Mouse (Mus musculus): Measurements from ENCODE around the gene H2-Q10. TPM values are rescaled to one million over a fixed set of nuclear protein-coding genes. Genes with fewer than 3 reads are reported as not detected.

The H2-Q10 gene
- polyA plus RNA-seq, 1 experiment: 10.8 TPM

DNA sequence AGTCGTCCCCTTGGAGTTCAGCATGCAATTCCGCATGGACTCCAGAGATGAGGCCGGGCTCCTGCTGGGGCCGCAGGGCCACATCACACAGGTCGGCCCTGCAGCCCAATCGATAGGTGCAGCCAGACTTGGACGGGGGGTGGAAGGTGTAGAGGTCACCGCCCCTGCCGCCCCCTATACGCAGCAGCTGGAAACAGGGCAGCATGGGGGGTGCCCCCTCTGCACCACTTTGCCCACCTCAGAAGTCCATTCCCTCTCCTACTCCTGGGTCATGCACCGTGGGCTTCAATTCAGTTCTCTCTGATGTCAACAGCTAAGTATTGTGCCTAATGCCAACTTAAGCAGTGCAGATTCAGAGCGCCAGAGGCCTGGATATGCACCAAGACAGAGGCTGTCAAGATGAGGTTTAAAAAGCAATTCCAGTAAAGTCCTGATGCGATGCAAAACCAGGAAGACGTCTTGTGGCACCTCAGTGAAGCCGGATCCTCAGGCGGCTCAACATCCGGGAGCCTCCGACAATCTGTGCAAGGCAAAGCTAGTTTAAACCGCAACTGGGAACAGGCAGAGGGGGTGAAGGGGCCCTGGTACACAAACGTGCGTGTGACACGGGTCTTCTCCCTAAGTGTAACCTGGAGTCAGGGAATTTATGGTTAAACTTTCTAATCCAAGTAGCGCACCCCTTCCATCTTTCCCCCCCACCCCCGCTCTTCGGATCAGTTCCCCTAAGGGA lies 46.2 kb downstream of the H2-Q10 start:
- no peak for DNase-seq (ENCODE audit: low read depth)

DNA sequence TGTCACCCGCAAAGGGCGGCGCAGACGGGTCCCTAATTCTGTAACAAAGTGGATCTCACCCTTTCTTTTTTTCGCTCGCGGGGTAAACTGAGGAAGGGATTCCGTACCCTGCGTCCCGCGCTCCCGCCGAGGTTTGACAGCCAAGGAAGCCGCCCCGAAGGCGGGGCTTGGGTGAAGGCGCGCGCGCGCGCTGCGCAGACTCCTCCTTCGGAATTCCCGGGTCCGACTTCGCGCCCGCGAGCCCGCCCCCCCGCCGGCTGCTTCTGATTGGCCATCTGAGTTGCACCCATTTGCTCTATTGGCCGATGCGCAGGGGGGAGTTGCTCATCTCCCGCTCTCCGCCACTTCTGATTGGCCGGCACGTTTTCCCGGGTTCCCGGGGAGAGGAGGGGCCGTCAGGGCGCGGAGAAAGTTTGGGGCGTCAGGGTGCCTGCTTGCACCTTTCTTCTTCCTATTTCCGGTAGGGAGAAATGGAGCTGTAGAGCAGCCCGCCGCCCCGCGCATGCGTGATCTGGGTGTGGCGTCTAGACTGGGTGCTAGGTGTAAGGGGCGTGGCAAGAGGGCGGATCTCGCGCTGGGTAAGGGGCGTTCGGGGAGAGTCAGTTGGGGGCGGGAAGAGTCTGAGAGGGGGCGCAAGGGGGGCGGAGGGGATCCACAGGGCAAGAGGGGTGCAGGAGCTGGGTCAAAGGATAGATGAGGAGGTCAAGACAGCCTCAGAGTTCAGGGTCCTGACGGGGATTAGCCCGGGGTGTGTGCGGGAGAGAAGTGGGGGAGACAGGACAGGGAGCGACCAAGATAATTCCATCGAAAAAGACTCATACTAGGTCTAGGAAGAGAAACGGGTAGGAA lies 47.0 kb downstream of the H2-Q10 start, which contains the start of the genes Tcf19 and Cchcr1:
Tcf19 (minus strand) TSS at position 173 of the 849 bp plus-strand sequence.
Cchcr1 (plus strand) TSS at position 449 of the 849 bp plus-strand sequence.
- DNase-seq (ENCODE audit: low read depth): peak; percentile 83

DNA sequence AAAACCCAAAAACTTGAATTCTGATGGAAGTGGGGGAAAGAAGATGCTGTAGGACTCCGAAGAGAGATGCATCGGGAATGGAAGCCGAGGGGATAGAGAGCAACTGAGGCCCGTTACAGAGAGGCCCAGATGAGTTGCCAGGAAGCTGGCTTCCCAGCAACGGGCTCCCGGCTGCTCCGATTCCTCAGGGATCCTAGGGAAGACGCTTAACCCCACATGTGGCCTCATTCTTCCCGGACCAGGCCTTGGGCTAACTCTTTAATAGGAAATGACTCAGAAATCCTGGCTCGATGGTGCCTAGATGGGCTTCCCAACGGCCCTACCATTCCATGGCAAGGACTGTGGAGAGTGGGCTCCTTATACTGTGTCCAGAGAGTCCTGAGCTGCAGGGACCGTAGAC lies 47.6 kb downstream of the H2-Q10 start:
- no peak for DNase-seq (ENCODE audit: low read depth)

Other genes starting within 250 kb of the H2-Q10 start
- gene Gm16181, start 249.3 kb upstream of the H2-Q10 start, polyA plus RNA-seq (2012; rRNA removed): 1.2 and 3.1 TPM in 2 replicates
- 20.9 and 22.5 TPM in 2 replicates for gene Atp6v1g2, start 236.4 kb upstream of the H2-Q10 start, polyA plus RNA-seq (2012; rRNA removed)
- gene Nfkbil1, start 234.3 kb upstream of the H2-Q10 start, polyA plus RNA-seq (2012; rRNA removed): 15.7 and 19.9 TPM in 2 replicates
- gene Ddx39b, start 228.3 kb upstream of the H2-Q10 start, polyA plus RNA-seq (2012; rRNA removed): 310 and 321 TPM in 2 replicates
- gene H2-D1, start 207.4 kb upstream of the H2-Q10 start, polyA plus RNA-seq (2012; rRNA removed): 753 and 887 TPM in 2 replicates
- 0.04 and 0.05 TPM in 2 replicates for gene H2-Q1, start 149.7 kb upstream of the H2-Q10 start, polyA plus RNA-seq (2012; rRNA removed)
- gene H2-Q2, start 127.8 kb upstream of the H2-Q10 start, polyA plus RNA-seq (2012; rRNA removed): 2.1 and 2.3 TPM in 2 replicates
- 40.4 and 55.1 TPM in 2 replicates for gene H2-Q4, start 90.5 kb upstream of the H2-Q10 start, polyA plus RNA-seq (2012; rRNA removed)
- 18.6 and 33.9 TPM in 2 replicates for gene H2-Q6, start 45.2 kb upstream of the H2-Q10 start, polyA plus RNA-seq (2012; rRNA removed)
- 40.0 and 56.7 TPM in 2 replicates for gene H2-Q7, start 30.9 kb upstream of the H2-Q10 start, polyA plus RNA-seq (2012; rRNA removed)
- 0.11 TPM in 1 of 2 replicates, not detected in the other for gene Pou5f1, start 35.9 kb downstream of the H2-Q10 start, polyA plus RNA-seq (2012; rRNA removed)
- 5.5 and 7.4 TPM in 2 replicates for gene Tcf19, start 46.7 kb downstream of the H2-Q10 start, polyA plus RNA-seq (2012; rRNA removed)
- 6.2 and 6.8 TPM in 2 replicates for gene Cchcr1, start 47.0 kb downstream of the H2-Q10 start, polyA plus RNA-seq (2012; rRNA removed)
- gene Psors1c2, start 63.1 kb downstream of the H2-Q10 start, polyA plus RNA-seq (2012; rRNA removed): 0.15 TPM in 1 of 2 replicates, not detected in the other
- gene Cdsn, start 82.0 kb downstream of the H2-Q10 start, polyA plus RNA-seq (2012; rRNA removed): 37.0 and 43.5 TPM in 2 replicates
- gene 2300002M23Rik, start 97.4 kb downstream of the H2-Q10 start, polyA plus RNA-seq (2012; rRNA removed): 1.3 and 7.4 TPM in 2 replicates
- gene Sfta2, start 131.5 kb downstream of the H2-Q10 start, polyA plus RNA-seq (2012; rRNA removed): 0.89 and 1.1 TPM in 2 replicates
- 0.76 and 6.3 TPM in 2 replicates for gene Gm9573, start 156.5 kb downstream of the H2-Q10 start, polyA plus RNA-seq (2012; rRNA removed)
- not detected in 2 replicates for gene Mucl3, start 173.6 kb downstream of the H2-Q10 start, polyA plus RNA-seq (2012; rRNA removed)
- 16.6 and 21.5 TPM in 2 replicates for gene Vars2, start 197.5 kb downstream of the H2-Q10 start, polyA plus RNA-seq (2012; rRNA removed)
- gene Gtf2h4, start 203.7 kb downstream of the H2-Q10 start, polyA plus RNA-seq (2012; rRNA removed): 20.0 and 24.3 TPM in 2 replicates
- 53.2 and 61.8 TPM in 2 replicates for gene Ddr1, start 234.5 kb downstream of the H2-Q10 start, polyA plus RNA-seq (2012; rRNA removed)